Mouse (Mus musculus): Measurements from ENCODE around the gene Pitpnm1. TPM values are rescaled to one million over a fixed set of nuclear protein-coding genes. Genes with fewer than 3 reads are reported as not detected.

Gene Pitpnm1
- total RNA-seq, 4 experiments from 2014 or later: 1.1 to 3.3 (median 2.4) TPM

DNA sequence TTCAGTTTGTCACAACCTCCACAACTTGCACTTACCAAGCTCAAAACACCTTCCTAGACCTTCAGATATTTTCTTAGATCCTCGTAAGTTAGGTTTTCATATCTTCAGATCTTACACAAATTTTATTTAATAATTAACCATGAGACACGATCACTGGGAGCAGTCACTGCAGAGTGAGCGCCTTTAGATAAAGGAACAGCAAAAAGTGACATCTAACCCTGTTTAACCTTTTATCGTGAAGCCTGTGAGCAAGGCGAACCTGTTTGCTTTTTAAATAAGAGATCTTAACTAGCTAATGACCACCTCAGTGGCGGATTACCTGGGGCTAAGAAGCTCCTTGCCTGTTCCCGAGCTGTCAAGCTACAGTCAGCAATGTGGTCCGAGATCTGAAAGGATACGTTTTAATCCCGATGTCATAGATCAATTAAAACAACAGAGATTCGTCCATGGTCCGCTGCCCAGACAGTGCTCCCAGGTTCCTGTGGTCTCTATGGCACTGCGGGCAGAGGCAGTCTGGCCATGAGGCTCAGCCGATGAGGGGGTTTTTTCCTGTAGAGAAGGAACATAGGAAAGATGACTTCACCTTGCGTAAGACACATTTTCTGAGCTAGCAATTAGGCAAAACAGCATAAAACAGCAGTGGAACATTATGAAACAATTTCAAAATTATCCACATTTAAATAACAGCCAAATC is 30.9 kb upstream of the Pitpnm1 start:
- DNase-seq (ENCODE audit: low spot score in 2 of 2): no peak

DNA sequence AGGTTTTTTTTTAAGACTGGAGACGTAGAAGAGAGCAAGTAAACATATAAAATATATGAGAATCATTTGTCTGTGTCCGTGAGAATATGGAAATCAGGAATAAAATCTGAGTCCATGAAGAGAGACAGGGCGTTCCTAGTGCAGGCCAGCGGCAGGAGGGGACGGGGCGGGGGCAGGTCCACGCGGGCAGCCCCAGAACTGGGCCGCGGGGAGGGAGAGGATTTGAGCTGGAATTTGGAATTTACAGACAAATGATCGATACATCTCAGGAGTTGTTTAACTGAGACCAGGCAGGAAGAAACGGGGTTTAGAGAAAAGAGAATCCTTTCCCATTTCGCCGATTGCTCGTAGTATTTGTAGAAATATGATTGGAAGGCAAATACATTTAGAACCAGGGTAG is 29.5 kb upstream of the Pitpnm1 start:
- DNase-seq (ENCODE audit: low spot score in 2 of 2): no peak

DNA sequence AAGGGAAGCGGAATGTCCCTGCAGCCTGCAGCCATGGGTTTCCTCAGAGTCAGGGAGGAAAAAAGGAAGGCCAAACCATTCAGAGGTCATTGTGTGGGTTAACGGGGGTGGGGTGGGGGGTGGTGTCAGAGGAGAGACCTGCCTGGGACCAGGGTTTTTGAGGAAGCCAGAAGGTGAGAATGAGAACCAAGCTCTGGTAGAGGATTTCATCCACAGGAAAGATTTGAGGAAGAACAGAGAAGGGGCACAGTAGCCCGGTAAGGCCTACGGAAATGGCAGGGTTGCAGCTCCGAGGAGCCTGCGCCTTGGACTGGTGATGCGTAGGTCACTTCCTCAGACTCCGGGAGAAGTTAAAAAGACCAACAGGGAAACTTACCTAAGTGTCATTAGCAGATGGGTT is 29.0 kb upstream of the Pitpnm1 start:
- DNase-seq (ENCODE audit: low spot score in 2 of 2): no peak

DNA sequence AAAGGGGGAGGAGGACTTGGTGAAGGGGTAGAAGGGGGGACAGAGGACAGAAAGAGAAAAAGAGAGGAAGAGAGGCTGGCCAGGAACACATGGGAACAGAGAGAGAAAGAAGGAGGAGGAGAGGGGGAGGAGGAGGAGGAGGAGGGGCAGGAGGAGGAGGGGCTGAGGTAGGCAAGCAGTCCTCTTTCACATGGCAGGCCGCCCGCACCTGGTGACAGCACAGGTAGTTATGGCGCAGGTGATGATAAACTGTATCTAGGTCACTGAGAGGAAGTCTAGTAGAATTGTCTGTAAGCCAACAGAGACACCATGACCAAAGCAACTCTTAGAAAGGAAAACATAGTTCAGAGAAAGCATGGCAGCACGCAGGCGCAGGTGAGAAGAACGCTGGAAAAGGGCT is 28.4 kb upstream of the Pitpnm1 start:
- DNase-seq (ENCODE audit: low spot score in 2 of 2): no peak

DNA sequence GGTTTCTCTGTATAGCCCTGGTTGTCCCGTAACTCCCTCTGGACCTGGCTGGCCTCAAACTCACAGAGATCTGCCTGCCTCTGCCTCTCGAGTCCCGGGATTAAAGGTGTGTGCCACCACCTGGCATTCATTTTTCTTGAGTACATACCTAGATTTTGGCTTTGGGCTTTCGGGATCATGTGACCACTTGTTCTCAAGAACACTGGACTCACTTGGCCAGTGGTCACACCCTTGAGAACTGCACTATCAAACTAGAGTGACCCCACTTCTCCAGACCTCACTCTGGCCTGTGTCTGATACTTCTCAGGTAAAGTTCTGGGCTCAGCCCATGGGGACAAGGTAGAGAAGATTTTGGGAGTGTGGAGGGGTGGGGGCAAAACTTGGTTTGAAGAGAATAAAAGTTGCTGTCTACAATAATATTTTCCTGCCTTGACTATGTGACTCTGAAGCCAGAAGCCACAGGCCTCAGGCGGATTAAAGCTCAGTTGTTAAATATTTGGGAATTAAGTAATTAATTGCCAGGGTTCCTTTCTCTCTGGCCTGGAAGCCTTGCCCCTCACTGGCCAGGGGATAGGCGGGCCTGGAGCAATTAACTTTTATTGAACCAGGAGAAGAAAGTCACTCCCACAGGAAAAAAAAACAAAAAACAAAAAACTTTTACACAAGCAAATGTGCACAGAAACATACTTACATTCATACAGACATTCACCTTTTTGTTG is 26.9 kb upstream of the Pitpnm1 start:
- DNase-seq (ENCODE audit: low spot score in 2 of 2): no peak

DNA sequence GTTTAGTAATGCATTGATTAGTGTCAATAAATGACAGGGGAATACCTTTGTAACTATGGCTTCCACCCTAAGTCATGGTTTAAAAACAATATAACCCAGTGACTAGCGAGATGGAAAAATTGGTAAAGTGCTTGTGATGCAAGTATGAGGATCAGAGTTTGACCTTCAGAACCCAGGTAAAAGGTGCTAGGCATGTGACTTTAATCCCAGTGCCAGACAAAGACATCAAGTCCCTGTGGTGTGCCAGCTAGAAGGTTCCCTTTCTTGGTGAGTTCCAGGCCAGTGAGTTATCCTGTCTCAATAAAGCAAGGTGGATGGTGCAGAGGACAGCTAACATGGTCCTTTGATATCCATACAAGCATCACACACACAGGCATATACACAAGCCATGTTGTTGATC is 24.3 kb upstream of the Pitpnm1 start:
- no peak for DNase-seq (ENCODE audit: low spot score in 2 of 2)

DNA sequence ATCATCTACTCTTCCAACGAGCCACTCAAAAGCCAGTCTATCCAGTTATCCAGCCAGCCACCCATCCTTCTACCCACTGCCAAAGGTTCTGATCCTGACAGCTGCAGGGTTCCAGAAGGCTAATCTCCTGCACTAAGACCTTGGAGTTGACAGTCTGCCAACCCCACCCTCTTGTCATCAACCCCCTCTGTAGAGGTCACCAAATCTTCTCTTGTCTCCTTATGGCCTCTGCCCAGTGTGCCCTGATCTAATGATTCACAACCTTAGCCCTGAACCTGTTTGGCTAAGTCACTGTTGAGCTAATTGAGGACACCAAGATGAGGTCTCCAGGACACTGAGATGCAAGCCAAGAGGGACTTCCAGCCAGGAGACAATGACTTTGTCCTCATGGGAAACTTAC is 20.2 kb upstream of the Pitpnm1 start:
- no peak for DNase-seq (ENCODE audit: low spot score in 2 of 2)

DNA sequence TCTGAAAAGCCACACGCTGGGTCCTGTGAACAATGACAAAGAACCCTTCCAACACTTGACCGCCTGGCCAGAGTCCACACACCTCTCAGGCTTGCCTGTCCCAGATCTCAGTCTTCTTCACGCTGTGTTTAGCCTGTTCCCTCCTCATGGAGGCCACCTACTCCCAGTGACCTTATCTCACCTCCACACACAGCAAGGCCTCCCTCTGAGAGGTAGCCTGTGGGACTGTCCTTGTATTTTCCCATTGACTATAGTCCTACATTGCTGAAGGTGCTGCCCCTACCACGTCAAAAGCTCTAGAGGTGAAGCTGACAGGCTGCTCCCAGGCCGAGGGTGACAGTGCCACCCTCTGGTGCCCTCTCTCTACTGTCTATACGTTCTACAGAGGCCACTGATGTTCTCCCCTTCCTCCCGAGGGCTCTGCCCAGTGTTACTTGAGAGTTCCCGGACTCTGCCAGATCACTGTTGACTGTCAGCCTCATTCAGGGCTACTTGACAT is 19.2 kb upstream of the Pitpnm1 start:
- no peak for DNase-seq (ENCODE audit: low spot score in 2 of 2)

DNA sequence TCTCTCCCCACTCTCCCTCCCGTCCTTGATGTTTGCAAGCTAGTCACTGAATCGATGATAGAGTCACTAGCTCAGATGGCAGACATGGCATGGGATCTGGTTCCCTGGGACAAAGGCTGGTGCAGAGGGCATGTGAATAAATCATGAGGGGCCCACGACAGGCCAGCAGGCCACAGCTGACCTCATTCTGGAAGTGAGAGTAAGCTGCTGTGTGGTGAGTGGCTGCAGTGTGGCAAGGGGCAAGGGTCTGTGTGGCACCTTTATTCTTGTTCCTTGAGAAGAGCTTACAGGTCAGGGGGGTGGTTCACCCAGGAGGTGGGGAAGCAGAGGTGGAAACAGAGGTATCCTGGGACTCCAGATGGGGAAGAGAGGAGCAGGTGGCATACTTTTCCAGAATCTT is 18.4 kb upstream of the Pitpnm1 start, which contains the start of gene Cabp2:
Gene Cabp2 (plus strand): TSS at position 185 of the 400 bp plus-strand sequence.
- DNase-seq (ENCODE audit: low spot score in 2 of 2): no peak

DNA sequence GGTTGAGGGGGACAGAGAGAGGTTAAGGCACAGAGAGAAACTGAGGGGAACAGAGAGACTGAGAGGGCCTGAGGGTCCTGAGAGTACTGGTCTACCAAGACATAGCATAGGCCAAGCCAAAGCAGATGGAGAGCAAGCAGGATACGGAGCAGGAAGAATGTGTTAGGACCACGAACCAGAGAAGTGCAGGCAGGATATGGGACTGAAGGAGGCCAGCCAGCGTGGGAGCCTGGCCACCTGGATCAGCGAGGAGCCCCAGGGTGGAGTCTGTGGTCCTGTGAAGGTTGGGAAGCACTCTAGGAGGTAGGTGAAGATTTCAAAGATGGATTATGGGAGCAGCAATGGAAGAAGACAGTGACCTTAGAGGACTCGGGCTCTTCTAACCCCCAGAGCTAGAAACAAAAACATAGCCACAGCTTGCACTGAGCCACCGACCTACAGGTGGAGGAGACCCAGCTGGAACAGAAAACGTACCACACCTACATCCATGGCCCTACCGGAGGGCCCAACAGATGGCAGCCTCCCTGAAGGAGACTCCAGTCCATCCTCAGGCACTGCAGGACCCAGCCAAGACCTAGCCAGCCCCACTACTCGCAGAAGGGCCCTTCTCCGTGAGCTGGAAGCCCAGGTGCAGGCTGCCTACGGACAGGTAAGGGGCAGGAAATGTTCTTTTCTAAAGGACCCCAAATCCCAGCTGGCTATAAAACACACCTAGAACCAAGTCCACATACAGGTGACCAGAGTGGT is 17.4 kb upstream of the Pitpnm1 start:
- DNase-seq (ENCODE audit: low spot score in 2 of 2): no peak

DNA sequence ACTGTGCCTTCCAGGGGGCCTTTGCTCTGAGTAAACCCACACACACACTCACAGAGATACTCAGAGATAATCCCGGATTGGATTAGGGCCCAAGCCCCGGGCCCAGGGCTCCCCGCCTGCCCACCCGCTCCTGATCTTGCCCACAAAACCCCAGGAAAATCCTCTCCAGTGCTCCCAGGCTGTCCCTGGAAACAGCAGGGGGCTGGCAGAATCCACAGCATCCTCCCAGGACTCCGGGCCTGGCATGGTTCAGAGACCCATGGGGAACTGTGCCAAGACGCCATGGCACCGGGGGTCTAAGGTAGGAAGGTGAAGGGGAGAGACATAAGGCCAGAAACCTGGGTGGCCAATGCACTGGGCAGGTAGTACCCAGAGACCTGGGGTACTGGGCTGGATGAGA is 16.5 kb upstream of the Pitpnm1 start:
- no peak for DNase-seq (ENCODE audit: low spot score in 2 of 2)

DNA sequence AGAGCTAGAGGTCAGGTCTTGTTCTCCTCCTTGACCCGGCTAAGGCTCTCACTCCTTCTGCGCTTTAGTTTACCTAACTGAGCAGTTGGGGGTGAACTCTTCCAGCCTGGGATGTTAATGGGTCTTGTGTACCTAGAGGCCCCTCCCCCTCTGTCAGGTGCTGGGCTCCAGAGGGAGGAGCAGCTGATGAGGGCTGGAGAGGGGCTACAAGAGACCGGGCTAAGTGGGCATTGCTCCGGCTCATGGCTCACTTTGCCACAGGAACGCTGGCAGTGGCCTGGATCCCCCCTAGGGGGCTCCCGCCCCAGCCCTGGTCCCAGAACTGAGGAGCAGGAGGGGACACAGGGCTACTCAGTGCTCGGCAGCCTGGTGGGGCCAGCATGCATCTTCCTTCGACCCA is 16.0 kb upstream of the Pitpnm1 start:
- DNase-seq (ENCODE audit: low spot score in 2 of 2): no peak

DNA sequence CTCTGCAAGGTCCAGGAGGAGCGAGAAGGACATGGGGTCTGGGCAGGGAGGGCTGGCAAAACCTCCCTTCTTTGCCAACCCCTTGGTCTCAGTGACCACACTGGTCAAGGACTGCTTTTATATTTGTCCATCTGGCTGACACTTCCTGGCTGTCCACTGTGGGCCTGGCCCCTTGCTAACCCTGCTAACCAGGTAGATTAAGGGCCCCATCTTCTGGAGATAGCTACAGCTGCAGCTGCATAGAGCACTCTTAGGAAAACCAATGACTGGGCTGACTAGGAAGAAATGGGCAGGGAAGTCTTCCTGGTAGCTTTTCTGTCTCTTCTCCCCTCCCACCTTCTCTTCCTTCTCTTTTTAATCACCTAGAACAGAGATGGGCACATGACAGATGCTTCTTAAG is 14.8 kb upstream of the Pitpnm1 start:
- DNase-seq (ENCODE audit: low spot score in 2 of 2): no peak

DNA sequence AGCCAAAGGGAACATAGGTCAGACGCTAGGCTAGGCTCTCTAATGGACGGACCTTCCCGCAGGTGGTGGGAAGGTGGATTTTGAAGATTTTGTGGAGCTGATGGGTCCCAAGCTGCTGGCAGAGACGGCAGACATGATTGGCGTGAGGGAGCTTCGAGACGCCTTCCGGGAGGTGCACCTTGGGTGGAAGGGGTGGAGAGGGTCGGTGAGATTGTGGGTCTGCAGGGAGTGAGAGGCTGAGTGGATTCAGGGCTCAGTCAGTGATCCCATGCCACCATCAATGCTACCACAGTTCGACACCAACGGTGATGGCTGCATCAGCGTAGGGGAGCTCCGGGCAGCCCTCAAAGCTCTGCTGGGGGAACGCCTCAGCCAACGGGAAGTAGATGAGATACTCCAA is 13.6 kb upstream of the Pitpnm1 start:
- DNase-seq (ENCODE audit: low spot score in 2 of 2): no peak

DNA sequence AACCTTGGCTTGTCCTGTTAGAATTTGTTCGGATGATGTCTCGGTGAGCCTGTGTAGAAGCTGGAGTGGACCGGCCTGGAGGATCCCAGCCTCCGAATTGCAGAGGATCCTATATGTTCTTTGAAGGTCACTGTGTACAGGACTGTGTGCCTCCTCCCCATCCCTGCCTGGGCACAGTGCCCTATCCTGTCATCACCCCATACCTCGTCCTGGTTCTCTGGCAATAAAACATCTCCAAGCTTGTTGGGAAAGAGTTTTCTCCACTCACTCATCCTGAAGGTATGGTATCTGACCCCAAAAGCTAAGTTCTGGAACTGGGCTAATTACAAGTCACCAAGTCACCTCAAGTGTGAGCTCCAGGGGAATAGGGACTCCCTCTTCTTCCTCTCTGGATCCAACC is 12.7 kb upstream of the Pitpnm1 start:
- no peak for DNase-seq (ENCODE audit: low spot score in 2 of 2)

DNA sequence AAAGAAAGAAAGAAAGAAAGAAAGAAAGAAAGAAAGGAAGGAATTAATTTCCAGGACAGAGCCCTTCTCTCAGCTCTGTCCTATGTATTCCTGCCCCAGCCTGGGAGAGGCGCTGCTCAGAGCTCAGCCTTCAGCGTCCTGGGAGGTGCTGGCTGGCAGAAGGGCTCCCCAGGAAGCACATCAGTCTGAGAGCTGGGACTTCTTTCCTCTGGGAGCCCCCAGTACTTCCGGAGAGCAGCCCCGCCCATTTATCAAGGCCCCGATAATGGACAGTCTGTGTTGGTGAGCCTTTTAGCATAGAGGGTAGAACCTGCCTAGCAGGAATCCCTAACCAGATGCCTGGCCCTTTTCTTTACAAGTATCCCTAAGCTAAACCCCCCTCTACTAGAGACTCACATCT is 11.7 kb upstream of the Pitpnm1 start:
- DNase-seq (ENCODE audit: low spot score in 2 of 2): no peak

DNA sequence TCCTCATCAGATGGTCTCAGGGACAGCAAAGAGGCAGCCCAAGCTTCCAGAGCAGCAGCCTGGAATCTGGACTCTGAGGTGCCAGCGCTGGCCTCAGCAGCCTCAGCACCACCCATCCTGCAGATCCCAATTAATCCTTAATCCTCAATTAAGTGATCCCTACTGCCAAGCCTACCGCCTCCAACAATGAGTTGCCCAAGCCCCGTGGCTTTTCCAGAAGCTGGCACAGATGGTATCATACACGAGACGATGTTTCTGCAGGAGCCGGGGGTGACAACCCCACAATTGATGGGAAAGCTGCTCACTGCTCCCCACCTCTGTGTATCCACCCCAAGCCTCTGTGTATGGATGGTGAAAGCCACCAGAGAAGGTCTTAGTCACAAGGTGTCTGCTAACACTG is 10.7 kb upstream of the Pitpnm1 start:
- DNase-seq (ENCODE audit: low spot score in 2 of 2): no peak

DNA sequence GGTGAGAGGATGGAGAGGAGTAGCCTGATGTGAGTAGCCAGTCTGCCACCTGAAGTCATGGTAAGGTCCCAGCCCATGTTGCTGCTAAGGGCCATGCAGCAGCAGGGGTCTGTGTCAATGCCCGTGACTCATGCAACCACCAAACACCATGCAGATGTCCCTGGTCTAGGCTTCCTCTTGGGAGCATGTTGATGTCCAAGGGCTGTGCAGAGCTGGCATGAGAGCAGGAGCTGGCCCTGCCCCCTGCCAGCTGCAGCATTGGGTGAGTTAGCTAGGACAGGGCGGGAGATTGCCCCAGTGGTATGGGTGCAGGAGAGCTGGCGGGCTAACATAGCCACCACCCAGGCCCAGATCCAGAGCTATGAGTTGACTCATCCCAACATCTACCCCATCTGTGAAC is 9.4 kb upstream of the Pitpnm1 start:
- no peak for DNase-seq (ENCODE audit: low spot score in 2 of 2)

DNA sequence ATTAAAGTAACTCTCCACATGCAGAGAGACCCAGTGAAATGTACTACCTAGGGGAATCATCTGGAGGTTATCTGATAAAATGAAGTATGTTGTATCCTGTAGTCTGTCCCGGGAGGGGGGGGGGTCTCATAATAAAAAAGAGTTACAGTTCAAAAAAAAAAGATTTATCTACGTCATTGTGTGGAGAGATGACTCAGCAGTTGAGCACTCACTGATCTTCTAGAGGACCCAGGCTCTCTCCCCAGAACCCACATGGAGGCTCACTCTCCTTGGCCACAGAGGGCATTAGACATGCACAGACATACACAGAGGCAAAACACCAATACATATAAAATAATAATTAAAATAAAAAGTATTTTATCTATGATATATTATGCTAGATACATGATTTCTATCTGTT is 8.4 kb upstream of the Pitpnm1 start:
- no peak for DNase-seq (ENCODE audit: low spot score in 2 of 2)

DNA sequence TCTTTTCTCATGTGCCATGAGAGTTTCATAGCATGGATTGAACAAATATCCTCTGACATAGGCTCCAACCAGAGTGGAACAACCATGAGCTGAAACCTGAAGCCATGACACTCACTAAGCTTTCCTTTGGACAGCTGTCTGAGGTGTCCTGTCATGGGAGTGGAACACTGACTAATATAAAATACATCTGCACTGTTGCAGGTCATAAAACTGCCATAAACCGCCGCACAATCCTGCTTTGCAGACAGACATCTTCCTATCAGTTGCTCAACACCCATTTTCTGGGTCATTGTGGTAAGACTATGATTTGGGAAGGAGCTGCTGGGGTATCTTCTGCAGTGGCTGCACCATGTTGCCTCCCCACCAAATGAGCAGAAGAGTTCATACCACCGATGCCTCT is 7.0 kb upstream of the Pitpnm1 start:
- DNase-seq (ENCODE audit: low spot score in 2 of 2): no peak

DNA sequence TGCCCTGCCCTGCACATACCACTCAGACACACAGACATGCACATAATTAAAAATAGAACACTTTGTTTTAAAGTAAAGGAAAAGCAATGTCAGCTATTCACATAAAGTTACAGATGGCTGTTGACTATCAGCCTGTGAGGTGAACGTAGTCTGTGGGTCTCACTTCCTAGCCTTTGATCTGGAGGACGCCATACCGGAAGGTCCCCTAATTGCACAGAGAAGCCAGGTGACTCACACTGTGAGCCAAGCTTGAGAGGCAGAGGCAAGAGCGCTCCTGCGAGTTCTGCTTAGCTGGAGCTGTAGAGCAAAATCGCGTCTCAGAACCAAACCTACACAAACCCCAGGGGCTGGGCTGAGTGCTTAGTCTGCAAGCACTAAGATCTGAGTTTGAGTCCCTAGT is 6.0 kb upstream of the Pitpnm1 start:
- no peak for DNase-seq (ENCODE audit: low spot score in 2 of 2)

DNA sequence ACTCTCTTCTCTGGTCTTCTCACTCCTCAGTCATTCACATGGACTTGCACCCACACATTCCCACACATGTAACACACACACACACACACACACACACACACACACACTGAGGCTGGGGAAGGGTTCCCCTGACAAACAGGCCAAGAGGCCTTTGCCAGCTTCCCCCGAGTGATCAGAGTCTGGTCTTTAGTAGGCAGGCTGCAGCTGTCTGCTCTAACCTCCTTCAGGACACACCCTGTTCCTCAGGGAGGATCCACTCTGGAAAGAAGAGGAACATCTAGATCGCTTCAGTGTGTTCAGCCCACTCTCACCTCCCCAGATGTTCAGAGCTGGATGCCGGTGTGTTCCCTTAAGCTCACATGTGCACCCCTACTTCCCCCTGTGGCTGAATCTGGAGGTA is 5.5 kb upstream of the Pitpnm1 start:
- no peak for DNase-seq (ENCODE audit: low spot score in 2 of 2)
